Mouse (Mus musculus) neural tube, embryonic 15.5 days (tissue): ENCODE data around the gene Fam118a. TPM values are rescaled to one million over a fixed set of nuclear protein-coding genes. Genes with fewer than 3 reads are reported as not detected.
"Not testable (repeated sequence)": the region's sequence is repeated elsewhere in the genome, so short reads cannot be mapped to it uniquely, and the experiment has no call there.

ENCODE experiments used
- ATAC-seq: fragments of 200-750 bp; cut with Nextera tagmentation; 2 replicates; pipeline ENCODE4 v1.8.0; 2017; ENCODE audit warnings: mild to moderate bottlenecking, moderate TSS enrichment, moderate library complexity; ENCODE audit not compliant: low FRiP score
- H3K27ac ChIP-seq: fragments of 300-500 bp; sonication (generic); replicated peaks from 2 replicates; pipeline ENCODE4 v1.5.1; 2015; ENCODE audit warnings: mild to moderate bottlenecking, inconsistent platforms
- H3K27me3 ChIP-seq: fragments of 300-500 bp; sonication (generic); replicated peaks from 2 replicates; pipeline ENCODE4 v1.6.1; 2015; ENCODE audit warnings: inconsistent platforms
- H3K36me3 ChIP-seq: fragments of 300-500 bp; sonication (generic); 2 replicates; pipeline ENCODE4 v1.6.1; 2015; ENCODE audit warnings: inconsistent platforms
- H3K4me1 ChIP-seq: fragments of 300-500 bp; sonication (generic); 2 replicates; pipeline ENCODE4 v1.6.1; 2015; ENCODE audit warnings: inconsistent platforms
- H3K4me2 ChIP-seq: fragments of 300-500 bp; sonication (generic); 2 replicates; pipeline ENCODE4 v1.6.1; 2015; ENCODE audit warnings: inconsistent platforms, mild to moderate bottlenecking, moderate library complexity
- H3K4me3 ChIP-seq: fragments of 300-500 bp; sonication (generic); replicated peaks from 2 replicates; pipeline ENCODE4 v1.5.1; 2015; ENCODE audit warnings: mild to moderate bottlenecking, inconsistent platforms
- H3K9ac ChIP-seq: fragments of 300-500 bp; sonication (generic); replicated peaks from 2 replicates; pipeline ENCODE4 v1.6.1; 2015; ENCODE audit warnings: mild to moderate bottlenecking, inconsistent platforms
- H3K9me3 ChIP-seq: fragments of 300-500 bp; sonication (generic); replicated peaks from 2 replicates; pipeline ENCODE4 v1.6.1; 2016; ENCODE audit warnings: inconsistent platforms
- WGBS: fragments of 180-500 bp; shearing (Covaris S2); methylation state at CpG from one replicate; pipeline ENCODE4 v1.1.7; 2015; ENCODE audit warnings: mixed read lengths; 5-methylcytosine and 5-hydroxymethylcytosine counted together
- polyA plus RNA-seq: library from polyadenylated mRNA; unstranded; fragments of >200 nt; fragmentation: Nextera tagmentation; extraction: Ambion mirVana; gene quantifications from 2 replicates; pipeline ENCODE4 v1.2.1, GENCODE M21; 2015

The Fam118a gene
- polyA plus RNA-seq, 1 experiment from 2014 or later: 28.8 TPM

DNA sequence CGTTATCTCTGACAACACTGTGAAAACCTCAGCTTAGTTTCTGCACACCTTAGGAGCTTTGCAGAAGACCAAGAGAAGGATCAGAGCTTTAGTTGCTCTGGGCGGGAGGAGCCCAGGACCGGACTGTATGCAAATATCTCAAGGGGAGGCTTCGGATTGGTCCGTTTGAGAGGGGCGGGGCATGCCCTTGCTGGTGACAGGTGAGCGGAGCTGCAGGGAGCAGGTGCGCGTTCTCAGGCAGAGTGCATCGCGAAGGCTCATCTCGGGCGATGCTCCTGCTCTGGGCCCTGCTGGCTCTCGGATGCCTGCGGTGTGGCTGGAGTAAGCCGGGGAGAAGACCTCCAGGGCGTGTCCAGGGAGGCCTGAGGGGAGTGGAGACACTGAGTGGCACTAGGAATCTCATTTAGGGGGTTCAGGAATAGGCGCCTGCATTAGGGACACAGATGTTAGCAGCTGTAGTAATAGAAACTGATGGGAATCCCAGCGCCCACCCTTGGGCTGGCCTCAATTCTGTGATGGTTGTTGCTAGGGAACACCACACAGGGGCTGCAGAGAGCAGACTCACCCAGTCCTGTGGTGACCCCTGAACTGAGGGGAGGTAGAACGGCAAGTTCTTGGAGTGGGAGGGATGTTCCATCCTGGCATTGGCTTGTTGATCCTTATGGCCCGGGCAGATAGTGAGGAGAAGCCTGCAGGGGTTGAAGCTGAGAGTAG, 11.6 kb upstream of the Fam118a start, which contains the start of gene Upk3a:
TSS of gene Upk3a (plus strand) at position 191 of the 714 bp plus-strand sequence.
- Histone ChIP-seq H3K36me3 (no peaks in the 10 kb centered on the region), H3K9ac (0 out of 2 replicates have a peak within 1 kb of the TSS, but pooled peaks have one; percentile 32), H3K4me2 (peak within 1 kb of the TSS; percentile 51), H3K27me3 (0 out of 2 replicates have a peak, but pooled peaks cover 6% of the 10 kb centered on the region), H3K27ac (no peak within 1 kb of the TSS), H3K4me1 (peaks cover 15% of the 10 kb centered on the region), H3K4me3 (peak within 1 kb of the TSS; percentile 21), H3K9me3 (no peaks in the 10 kb centered on the region)
- ATAC-seq: 0 out of 2 replicates have a peak, but pooled peaks have one; percentile 50
- 10% methylated on average over 21 of the region's 21 CpGs for WGBS

- Histone ChIP-seq H3K27me3 (no peaks in the 10 kb centered on the region), H3K4me1 (peaks cover 3% of the 10 kb centered on the region), H3K9ac (no peak overlapping the region), H3K4me2 (no peak overlapping the region), H3K9me3 (no peaks in the 10 kb centered on the region), H3K4me3 (no peak overlapping the region), H3K27ac (no peak overlapping the region), H3K36me3 (no peaks in the 10 kb centered on the region)
- ATAC-seq: no peak
- 71% methylated on average over 4 of the region's 4 CpGs for WGBS
These were observed 6.5 kb upstream of the Fam118a start for GRCm38 (mm10) chr15:85022211-85022610.

- no peak for ATAC-seq
- H3K27ac ChIP-seq: no peak overlapping the region
- H3K4me2 ChIP-seq: no peak overlapping the region
- H3K9me3 ChIP-seq: no peaks in the 10 kb centered on the region
- H3K9ac ChIP-seq: no peak overlapping the region
- no peak overlapping the region for H3K4me3 ChIP-seq
- 86% methylated on average over 4 of the region's 4 CpGs for WGBS
- no peaks in the 10 kb centered on the region for H3K4me1 ChIP-seq
- no peaks in the 10 kb centered on the region for H3K27me3 ChIP-seq
- no peaks in the 10 kb centered on the region for H3K36me3 ChIP-seq
These were observed 2.6 kb upstream of the Fam118a start for GRCm38 (mm10) chr15:85026197-85026596.

DNA sequence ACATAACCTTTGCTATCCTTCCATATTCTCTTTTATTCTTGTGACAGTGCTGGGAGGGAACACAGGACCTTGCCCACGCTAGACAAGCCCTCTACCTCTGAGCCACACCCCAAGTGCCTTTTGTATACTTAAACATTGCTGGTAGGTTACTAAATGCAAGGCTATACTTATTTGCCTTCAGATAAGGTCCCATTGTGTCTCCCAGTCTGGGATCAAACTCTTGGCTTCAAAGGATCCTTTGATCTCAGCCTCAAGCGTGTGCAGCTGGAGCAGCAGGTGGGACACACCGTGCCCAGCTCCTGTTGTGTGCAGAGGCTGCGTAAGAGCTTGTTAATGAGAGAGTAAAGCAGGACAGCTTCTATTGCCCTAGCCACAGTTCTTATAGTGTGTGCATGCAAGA, 1.0 kb upstream of the Fam118a start:
- H3K27ac ChIP-seq: no peak overlapping the region
- ATAC-seq: no peak
- 41% methylated on average over 4 of the region's 4 CpGs for WGBS

GRCm38 (mm10) chr15:85030643-85031042, 1.9 kb downstream of the Fam118a start:
- not testable (repeated sequence) for H3K9ac ChIP-seq, H3K4me3 ChIP-seq, H3K9me3 ChIP-seq, H3K27ac ChIP-seq, H3K4me1 ChIP-seq, H3K4me2 ChIP-seq, H3K27me3 ChIP-seq, ATAC-seq, H3K36me3 ChIP-seq
- 82% methylated on average over 1 of the region's 1 CpGs for WGBS

More for the DNA sequence above, 1.0 kb upstream of the Fam118a start:
- no peaks in the 10 kb centered on the region for H3K36me3 ChIP-seq
- no peaks in the 10 kb centered on the region for H3K27me3 ChIP-seq
- H3K4me2 ChIP-seq: no peak overlapping the region
- no peaks in the 10 kb centered on the region for H3K4me1 ChIP-seq
- H3K9me3 ChIP-seq: no peaks in the 10 kb centered on the region
- H3K9ac ChIP-seq: no peak overlapping the region
- H3K4me3 ChIP-seq: no peak overlapping the region

- ATAC-seq: no peak
- no peak overlapping the region for H3K4me2 ChIP-seq
These were observed 3.1 kb downstream of the Fam118a start for GRCm38 (mm10) chr15:85031866-85032265.

GRCm38 (mm10) chr15:85033916-85034315, 5.2 kb downstream of the Fam118a start:
- H3K36me3 ChIP-seq, H3K9ac ChIP-seq, H3K27ac ChIP-seq, H3K9me3 ChIP-seq, ATAC-seq, H3K4me3 ChIP-seq, H3K27me3 ChIP-seq, H3K4me2 ChIP-seq: not testable (repeated sequence)
- whole genome bisulfite sequencing: 54% methylated on average over 7 of the region's 7 CpGs
- peaks cover 30% of the 10 kb centered on the region for H3K4me1 ChIP-seq

More at GRCm38 (mm10) chr15:85031866-85032265, 3.1 kb downstream of the Fam118a start:
- Histone ChIP-seq H3K4me1 (peaks cover 11% of the 10 kb centered on the region), H3K9ac (no peak overlapping the region), H3K4me3 (no peak overlapping the region), H3K36me3 (no peaks in the 10 kb centered on the region), H3K27me3 (no peaks in the 10 kb centered on the region; the same call in 1 of the 2 replicates), H3K27ac (no peak overlapping the region), H3K9me3 (no peaks in the 10 kb centered on the region)
- 54% methylated on average over 3 of the region's 3 CpGs for WGBS

DNA sequence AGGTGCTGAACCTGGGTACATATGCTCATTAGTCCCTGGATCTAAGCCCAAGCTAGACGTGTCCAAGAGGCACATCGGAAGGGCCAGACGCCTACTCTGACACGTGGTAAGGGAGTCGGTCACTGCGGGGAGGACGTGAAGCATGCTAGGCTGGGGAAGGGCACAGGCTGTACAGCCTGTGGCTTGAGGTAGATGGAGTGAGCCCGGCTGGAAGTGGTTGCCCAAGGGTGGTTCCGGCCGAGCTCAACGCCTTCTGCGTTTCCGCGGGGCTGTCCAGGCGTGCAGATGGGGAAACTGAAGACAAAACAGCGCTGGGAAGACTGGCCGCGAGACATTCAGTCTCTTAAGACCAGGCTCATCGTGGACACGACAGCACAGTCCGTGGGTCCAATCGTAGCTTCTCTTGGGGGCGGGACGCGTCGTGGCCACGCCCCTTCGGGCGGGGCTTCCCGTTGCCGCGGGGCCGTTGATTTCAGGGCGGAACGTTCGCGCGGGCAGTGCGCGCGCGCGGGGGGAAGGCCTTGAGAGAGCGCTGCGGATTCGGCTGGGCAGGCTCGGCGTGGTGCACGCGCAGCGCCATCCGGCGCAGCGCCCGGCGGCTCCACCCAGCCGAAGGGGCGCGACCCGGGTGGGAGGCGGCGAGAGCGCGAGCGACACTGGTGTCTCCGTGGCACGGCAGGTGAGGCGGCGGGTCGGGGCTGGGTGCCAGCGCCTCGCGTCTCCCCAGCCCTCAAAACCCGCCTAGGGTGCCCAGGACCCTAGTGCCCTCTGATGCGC, 8.0 kb downstream of the Fam118a start:
- H3K9me3 ChIP-seq: no peaks in the 10 kb centered on the region
- under 1% methylated on average over 56 of the region's 75 CpGs for whole genome bisulfite sequencing
- H3K36me3 ChIP-seq: no peaks in the 10 kb centered on the region
- peak overlapping the region; percentile 79 for H3K4me3 ChIP-seq
- H3K4me1 ChIP-seq: peaks cover 42% of the 10 kb centered on the region
- H3K27me3 ChIP-seq: no peaks in the 10 kb centered on the region; the same call in 1 of the 2 replicates
- peak overlapping the region; percentile 80 for H3K27ac ChIP-seq
- peak overlapping the region; percentile 90 for H3K4me2 ChIP-seq
- ATAC-seq: peak; percentile 95
- peak overlapping the region; percentile 78 for H3K9ac ChIP-seq

- Histone ChIP-seq H3K4me3 (peak overlapping the region; percentile 79), H3K4me2 (peak overlapping the region; percentile 90), H3K27ac (peak overlapping the region; percentile 61), H3K9ac (peak overlapping the region; percentile 78), H3K9me3 (no peaks in the 10 kb centered on the region), H3K27me3 (no peaks in the 10 kb centered on the region; the same call in 1 of the 2 replicates), H3K4me1 (peaks cover 47% of the 10 kb centered on the region), H3K36me3 (no peaks in the 10 kb centered on the region)
- ATAC-seq: no peak
- WGBS: 4% methylated on average over 8 of the region's 8 CpGs
These were observed 8.6 kb downstream of the Fam118a start for GRCm38 (mm10) chr15:85037343-85037690.

- H3K27ac ChIP-seq: peak overlapping the region; percentile 79
- H3K4me3 ChIP-seq: no peak overlapping the region
- peaks cover 13% of the 10 kb centered on the region for H3K36me3 ChIP-seq
- no peak for ATAC-seq
- peak overlapping the region; percentile 19; the same call in 1 of the 2 replicates for H3K4me2 ChIP-seq
- H3K9me3 ChIP-seq: no peaks in the 10 kb centered on the region
- H3K9ac ChIP-seq: no peak overlapping the region
- no peaks in the 10 kb centered on the region for H3K27me3 ChIP-seq
- peaks cover 57% of the 10 kb centered on the region for H3K4me1 ChIP-seq
- 78% methylated on average over 10 of the region's 10 CpGs for WGBS
These were observed 12.9 kb downstream of the Fam118a start for GRCm38 (mm10) chr15:85041546-85042225.

DNA sequence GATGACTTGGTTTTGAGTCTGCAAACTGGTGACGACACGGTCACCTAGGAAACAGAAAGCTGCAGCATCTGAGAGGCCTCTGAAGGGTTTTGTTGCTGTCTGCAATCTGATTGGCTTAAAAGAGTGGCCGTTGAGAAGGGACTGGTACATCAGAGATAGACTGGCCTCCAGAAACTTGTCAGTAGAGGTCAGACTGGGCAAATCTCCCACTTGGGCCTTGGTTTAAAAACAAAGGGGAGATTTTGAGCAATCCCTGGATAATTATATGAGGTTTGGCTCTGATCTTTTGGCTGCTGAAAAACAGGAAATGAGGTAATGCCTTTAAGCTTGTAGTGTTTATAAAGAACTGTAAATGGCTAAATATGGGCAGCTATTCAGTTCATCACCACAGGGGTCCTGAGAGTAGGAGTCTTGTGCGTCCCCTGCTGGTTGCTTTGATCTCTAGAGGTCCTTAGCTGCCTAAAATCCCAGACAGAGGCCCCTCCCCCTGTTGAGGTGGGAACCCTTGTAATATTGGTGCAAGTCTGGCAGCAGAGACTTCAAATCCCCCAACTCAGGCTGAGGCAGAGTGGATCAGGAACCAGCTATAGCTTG, 13.7 kb downstream of the Fam118a start:
- Histone ChIP-seq H3K9me3 (no peaks in the 10 kb centered on the region), H3K27ac (peak overlapping the region; percentile 79), H3K9ac (no peak overlapping the region), H3K36me3 (peaks cover 17% of the 10 kb centered on the region), H3K4me1 (peaks cover 53% of the 10 kb centered on the region), H3K4me2 (peak overlapping the region; percentile 19), H3K4me3 (no peak overlapping the region), H3K27me3 (no peaks in the 10 kb centered on the region)
- WGBS: 6% methylated on average over 4 of the region's 4 CpGs
- ATAC-seq: peak; percentile 51; the same call in 1 of the 2 replicates
